Mouse (Mus musculus) E14TG2a.4 (cell line): Measurements from ENCODE around the gene Ptpn22.

ENCODE experiments used
- CTCF ChIP-seq: conservative IDR thresholded peaks from 2 replicates; pipeline ENCODE4 v1.5.1; 2014; ENCODE audit warnings: low read length
- NANOG ChIP-seq: IDR thresholded peaks from 2 replicates; pipeline ENCODE4 v1.6.1; 2014; ENCODE audit warnings: borderline replicate concordance, low read length, mixed read lengths

- TF ChIP-seq CTCF (no peak), NANOG (no peak)
These were observed 14.7 kb downstream of the Ptpn22 start for GRCm38 (mm10) chr3:103874329-103874728.
